Mouse (Mus musculus): ENCODE results near the gene Olfr155. TPM values are rescaled to one million over a fixed set of nuclear protein-coding genes. Genes with fewer than 3 reads are reported as not detected.
A peak's percentile ranks its signal among the peaks of the same experiment; 100 is the strongest.

Gene Olfr155
- polyA plus RNA-seq, 1 experiment from 2014 or later = not detected

GRCm38 (mm10) chr4:43863298-43863697, 11.9 kb downstream of the Olfr155 start:
- no peak overlapping the region for H3K9ac ChIP-seq
- H3K36me3 ChIP-seq = no peaks in the 10 kb centered on the region
- WGBS = 70% methylated on average over 4 of the region's 4 CpGs
- H3K4me2 ChIP-seq (replicated peaks) = no peak overlapping the region
- no peak for ATAC-seq (ENCODE audit: low FRiP score)
- 0 out of 2 replicates have a peak, but pooled peaks cover 3% of the 10 kb centered on the region for H3K4me1 ChIP-seq
- no peak overlapping the region for H3K27ac ChIP-seq
- H3K9me3 ChIP-seq (replicated peaks) = no peaks in the 10 kb centered on the region
- H3K27me3 ChIP-seq = no peaks in the 10 kb centered on the region
- no peak overlapping the region for H3K4me3 ChIP-seq

GRCm38 (mm10) chr4:43869821-43870220, 18.5 kb downstream of the Olfr155 start:
- H3K4me2 ChIP-seq (replicated peaks) = no peak overlapping the region
- 90% methylated on average over 10 of the region's 10 CpGs for WGBS
- H3K36me3 ChIP-seq = no peaks in the 10 kb centered on the region

GRCm38 (mm10) chr4:43874501-43874900, 23.1 kb downstream of the Olfr155 start:
- H3K9me3 ChIP-seq (replicated peaks) = 0 out of 2 replicates have a peak, but pooled peaks cover 3% of the 10 kb centered on the region
- no peaks in the 10 kb centered on the region for H3K36me3 ChIP-seq
- 55% methylated on average over 7 of the region's 7 CpGs for WGBS
- peaks cover 24% of the 10 kb centered on the region for H3K4me1 ChIP-seq
- no peak overlapping the region for H3K9ac ChIP-seq
- H3K27me3 ChIP-seq = no peaks in the 10 kb centered on the region
- ATAC-seq (ENCODE audit: low FRiP score) = no peak
- H3K4me3 ChIP-seq = peak overlapping the region; percentile 85
- peak overlapping the region; percentile 68 for H3K4me2 ChIP-seq (replicated peaks)
- no peak overlapping the region for H3K27ac ChIP-seq

More at GRCm38 (mm10) chr4:43869821-43870220, 18.5 kb downstream of the Olfr155 start:
- peaks cover 4% of the 10 kb centered on the region for H3K4me1 ChIP-seq
- no peak for ATAC-seq (ENCODE audit: low FRiP score)
- no peak overlapping the region for H3K4me3 ChIP-seq
- no peaks in the 10 kb centered on the region for H3K27me3 ChIP-seq
- H3K9ac ChIP-seq = no peak overlapping the region
- no peak overlapping the region for H3K27ac ChIP-seq
- H3K9me3 ChIP-seq (replicated peaks) = 0 out of 2 replicates have a peak, but pooled peaks cover 6% of the 10 kb centered on the region

- Histone ChIP-seq H3K4me1 (peaks cover 24% of the 10 kb centered on the region), H3K36me3 (no peaks in the 10 kb centered on the region), H3K9me3 (replicated peaks) (0 out of 2 replicates have a peak, but pooled peaks cover 3% of the 10 kb centered on the region), H3K27me3 (no peaks in the 10 kb centered on the region), H3K4me2 (replicated peaks) (peak within 1 kb of the TSS; percentile 68), H3K4me3 (peak within 1 kb of the TSS; percentile 85), H3K9ac (peak within 1 kb of the TSS; percentile 84), H3K27ac (peak within 1 kb of the TSS; percentile 81)
- ATAC-seq (ENCODE audit: low FRiP score) = peak; percentile 95
- under 1% methylated on average over 72 of the region's 73 CpGs for WGBS
These were observed 24.0 kb downstream of the Olfr155 start, which contains the start of gene Reck for GRCm38 (mm10) chr4:43875160-43875918. Reck (plus strand) TSS chr4:43875530.

- 1% methylated on average over 20 of the region's 20 CpGs for WGBS
- H3K4me1 ChIP-seq = peaks cover 24% of the 10 kb centered on the region
- H3K4me2 ChIP-seq (replicated peaks) = peak overlapping the region; percentile 68
These were observed 24.6 kb downstream of the Olfr155 start for GRCm38 (mm10) chr4:43875919-43876411.

GRCm38 (mm10) chr4:43877230-43877629, 25.9 kb downstream of the Olfr155 start:
- WGBS = 97% methylated on average over 1 of the region's 1 CpGs
- H3K27ac ChIP-seq = no peak overlapping the region
- no peak overlapping the region for H3K9ac ChIP-seq
- ATAC-seq (ENCODE audit: low FRiP score) = no peak
- no peaks in the 10 kb centered on the region for H3K27me3 ChIP-seq
- H3K4me2 ChIP-seq (replicated peaks) = 0 out of 2 replicates have a peak overlapping the region, but pooled peaks have one; percentile 4
- H3K4me3 ChIP-seq = no peak overlapping the region
- H3K36me3 ChIP-seq = no peaks in the 10 kb centered on the region
- peaks cover 24% of the 10 kb centered on the region for H3K4me1 ChIP-seq
- 0 out of 2 replicates have a peak, but pooled peaks cover 3% of the 10 kb centered on the region for H3K9me3 ChIP-seq (replicated peaks)

More at GRCm38 (mm10) chr4:43875919-43876411, 24.6 kb downstream of the Olfr155 start:
- H3K9ac ChIP-seq = peak overlapping the region; percentile 84
- ATAC-seq (ENCODE audit: low FRiP score) = peak; percentile 76
- peak overlapping the region; percentile 81 for H3K27ac ChIP-seq
- H3K27me3 ChIP-seq = no peaks in the 10 kb centered on the region
- 0 out of 2 replicates have a peak, but pooled peaks cover 3% of the 10 kb centered on the region for H3K9me3 ChIP-seq (replicated peaks)
- H3K36me3 ChIP-seq = no peaks in the 10 kb centered on the region
- H3K4me3 ChIP-seq = peak overlapping the region; percentile 85

- ATAC-seq (ENCODE audit: low FRiP score) = no peak
- peaks cover 24% of the 10 kb centered on the region for H3K4me1 ChIP-seq
- 48% methylated on average over 5 of the region's 5 CpGs for WGBS
- H3K4me2 ChIP-seq (replicated peaks) = peak overlapping the region; percentile 19; the same call in 1 of the 2 replicates
- H3K27me3 ChIP-seq = no peaks in the 10 kb centered on the region
- H3K9me3 ChIP-seq (replicated peaks) = 0 out of 2 replicates have a peak, but pooled peaks cover under 1% of the 10 kb centered on the region
- 0 out of 2 replicates have a peak overlapping the region, but pooled peaks have one; percentile 35 for H3K27ac ChIP-seq
- no peaks in the 10 kb centered on the region for H3K36me3 ChIP-seq
- no peak overlapping the region for H3K4me3 ChIP-seq
- H3K9ac ChIP-seq = no peak overlapping the region
These were observed 26.9 kb downstream of the Olfr155 start for GRCm38 (mm10) chr4:43878121-43878776.

- Histone ChIP-seq H3K9ac (no peak overlapping the region), H3K4me2 (replicated peaks) (no peak overlapping the region), H3K9me3 (replicated peaks) (no peaks in the 10 kb centered on the region), H3K4me3 (no peak overlapping the region), H3K27ac (no peak overlapping the region), H3K4me1 (peaks cover 31% of the 10 kb centered on the region), H3K27me3 (no peaks in the 10 kb centered on the region), H3K36me3 (no peaks in the 10 kb centered on the region)
- WGBS = 83% methylated on average over 6 of the region's 6 CpGs
- ATAC-seq (ENCODE audit: low FRiP score) = no peak
These were observed 28.2 kb downstream of the Olfr155 start for GRCm38 (mm10) chr4:43879566-43879965.

GRCm38 (mm10) chr4:43884196-43884595, 32.8 kb downstream of the Olfr155 start:
- Histone ChIP-seq H3K9ac (no peak overlapping the region), H3K27ac (peak overlapping the region; percentile 30; the same call in 1 of the 2 replicates), H3K27me3 (no peaks in the 10 kb centered on the region), H3K4me1 (peaks cover 16% of the 10 kb centered on the region; the same call in 1 of the 2 replicates), H3K4me3 (no peak overlapping the region), H3K9me3 (replicated peaks) (no peaks in the 10 kb centered on the region), H3K4me2 (replicated peaks) (no peak overlapping the region), H3K36me3 (no peaks in the 10 kb centered on the region)
- WGBS = 44% methylated on average over 4 of the region's 4 CpGs
- no peak for ATAC-seq (ENCODE audit: low FRiP score)

GRCm38 (mm10) chr4:43891247-43891646, 39.9 kb downstream of the Olfr155 start:
- 92% methylated on average over 3 of the region's 3 CpGs for WGBS
- Histone ChIP-seq H3K36me3 (peaks cover 5% of the 10 kb centered on the region), H3K9ac (no peak overlapping the region), H3K9me3 (replicated peaks) (no peaks in the 10 kb centered on the region), H3K4me1 (peaks cover under 1% of the 10 kb centered on the region; the same call in 1 of the 2 replicates), H3K4me2 (replicated peaks) (no peak overlapping the region), H3K27ac (no peak overlapping the region), H3K27me3 (no peaks in the 10 kb centered on the region), H3K4me3 (no peak overlapping the region)
- no peak for ATAC-seq (ENCODE audit: low FRiP score)

- H3K9me3 ChIP-seq (replicated peaks) = no peaks in the 10 kb centered on the region
- H3K4me3 ChIP-seq = no peak overlapping the region
- no peaks in the 10 kb centered on the region for H3K27me3 ChIP-seq
- H3K4me1 ChIP-seq = no peaks in the 10 kb centered on the region
- no peak overlapping the region for H3K9ac ChIP-seq
- peaks cover 32% of the 10 kb centered on the region for H3K36me3 ChIP-seq
- H3K4me2 ChIP-seq (replicated peaks) = no peak overlapping the region
- H3K27ac ChIP-seq = no peak overlapping the region
- no peak for ATAC-seq (ENCODE audit: low FRiP score)
These were observed 45.8 kb downstream of the Olfr155 start for GRCm38 (mm10) chr4:43897209-43897608.

- H3K27ac ChIP-seq = no peak overlapping the region
- H3K9ac ChIP-seq = no peak overlapping the region
- H3K4me2 ChIP-seq (replicated peaks) = no peak overlapping the region
- no peaks in the 10 kb centered on the region for H3K9me3 ChIP-seq (replicated peaks)
- no peak overlapping the region for H3K4me3 ChIP-seq
- no peaks in the 10 kb centered on the region for H3K4me1 ChIP-seq
- ATAC-seq (ENCODE audit: low FRiP score) = no peak
- H3K36me3 ChIP-seq = peaks cover 42% of the 10 kb centered on the region
- WGBS = 77% methylated on average over 8 of the region's 8 CpGs
- H3K27me3 ChIP-seq = no peaks in the 10 kb centered on the region
These were observed 47.8 kb downstream of the Olfr155 start for GRCm38 (mm10) chr4:43899197-43899596.

All from hindbrain, embryonic 12.5 days (tissue).